Mouse (Mus musculus) midbrain, embryonic 12.5 days (tissue): Measurements from ENCODE around the gene Zfp109. TPM values are rescaled to one million over a fixed set of nuclear protein-coding genes. Genes with fewer than 3 reads are reported as not detected.

Experiments
- ATAC-seq: fragments of 200-750 bp; cut with Nextera tagmentation; 2 replicates; pipeline ENCODE4 v1.8.0; 2017; ENCODE audit warnings: low read depth, moderate TSS enrichment, moderate library complexity; ENCODE audit not compliant: low FRiP score
- H3K27ac ChIP-seq: fragments of 300-500 bp; sonication (generic); replicated peaks from 2 replicates; pipeline ENCODE4 v1.5.1; 2016; ENCODE audit warnings: mild to moderate bottlenecking
- H3K27me3 ChIP-seq: fragments of 300-500 bp; sonication (generic); 2 replicates; pipeline ENCODE4 v1.6.1; 2016; ENCODE audit warnings: mild to moderate bottlenecking
- H3K36me3 ChIP-seq: fragments of 300-500 bp; sonication (generic); 2 replicates; pipeline ENCODE4 v1.6.1; 2016
- H3K4me1 ChIP-seq: fragments of 300-500 bp; sonication (generic); 2 replicates; pipeline ENCODE4 v1.6.1; 2016
- H3K4me2 ChIP-seq: fragments of 300-500 bp; sonication (generic); replicated peaks from 2 replicates; pipeline ENCODE4 v1.6.1; 2016; ENCODE audit warnings: mild to moderate bottlenecking, moderate library complexity
- H3K4me3 ChIP-seq: fragments of 300-500 bp; sonication (generic); 2 replicates; pipeline ENCODE4 v1.5.1; 2016; ENCODE audit warnings: mild to moderate bottlenecking
- H3K9ac ChIP-seq: fragments of 300-500 bp; sonication (generic); replicated peaks from 2 replicates; pipeline ENCODE4 v1.6.1; 2016; ENCODE audit warnings: mild to moderate bottlenecking, moderate library complexity
- H3K9me3 ChIP-seq: fragments of 300-500 bp; sonication (generic); 2 replicates; pipeline ENCODE4 v1.6.1; 2016; ENCODE audit warnings: mild to moderate bottlenecking
- WGBS: fragments of 180-500 bp; shearing (Covaris S2); methylation state at CpG from one replicate; pipeline ENCODE4 v1.1.7; 2016; 5-methylcytosine and 5-hydroxymethylcytosine counted together
- polyA plus RNA-seq: library from polyadenylated mRNA; unstranded; fragments of >200 nt; fragmentation: Nextera tagmentation; extraction: Ambion mirVana; gene quantifications from 2 replicates; pipeline ENCODE4 v1.2.1, GENCODE M21; 2016

Gene Zfp109
- polyA plus RNA-seq, 1 experiment from 2014 or later, result 5.2 TPM

- Histone ChIP-seq H3K27ac (no peak overlapping the region), H3K4me2 (no peak overlapping the region), H3K9me3 (no peaks in the 10 kb centered on the region), H3K4me1 (peaks cover 8% of the 10 kb centered on the region), H3K36me3 (peaks cover 1% of the 10 kb centered on the region), H3K4me3 (no peak overlapping the region), H3K9ac (no peak overlapping the region), H3K27me3 (no peaks in the 10 kb centered on the region)
- no peak for ATAC-seq
- 68% methylated on average over 24 of the region's 24 CpGs for WGBS
These were observed 31.1 kb upstream of the Zfp109 start for GRCm38 (mm10) chr7:24268176-24269155.

DNA sequence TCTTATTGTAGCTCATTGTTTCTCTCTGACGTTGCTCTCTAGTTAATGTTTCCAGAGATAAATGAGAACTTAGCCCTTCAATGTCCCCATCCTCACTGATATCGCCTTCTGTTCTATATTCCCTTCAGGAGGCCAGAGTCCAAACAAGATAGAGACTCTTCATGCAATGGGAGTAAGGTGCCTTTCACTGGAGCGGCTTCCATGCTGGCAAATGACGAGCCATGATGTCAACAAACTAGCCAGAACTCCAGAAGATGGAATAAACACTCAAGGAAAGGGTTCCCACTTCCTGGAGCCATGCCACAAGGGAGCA lies 22.6 kb upstream of the Zfp109 start:
- no peaks in the 10 kb centered on the region for H3K9me3 ChIP-seq
- 88% methylated on average over 4 of the region's 4 CpGs for WGBS
- H3K27me3 ChIP-seq, result no peaks in the 10 kb centered on the region
- no peak overlapping the region for H3K9ac ChIP-seq
- H3K36me3 ChIP-seq, result peaks cover 21% of the 10 kb centered on the region
- H3K4me3 ChIP-seq, result no peak overlapping the region
- no peak overlapping the region for H3K27ac ChIP-seq
- H3K4me1 ChIP-seq, result 0 out of 2 replicates have a peak, but pooled peaks cover 3% of the 10 kb centered on the region
- ATAC-seq, result no peak
- H3K4me2 ChIP-seq, result no peak overlapping the region

- no peaks in the 10 kb centered on the region for H3K27me3 ChIP-seq
- H3K9me3 ChIP-seq, result no peaks in the 10 kb centered on the region
- ATAC-seq, result no peak
- H3K9ac ChIP-seq, result no peak overlapping the region
- 91% methylated on average over 13 of the region's 13 CpGs for WGBS
- peaks cover 21% of the 10 kb centered on the region for H3K36me3 ChIP-seq
- H3K4me1 ChIP-seq, result peaks cover 5% of the 10 kb centered on the region; the same call in 1 of the 2 replicates
- H3K4me3 ChIP-seq, result no peak overlapping the region
- no peak overlapping the region for H3K4me2 ChIP-seq
- no peak overlapping the region for H3K27ac ChIP-seq
These were observed 22.1 kb upstream of the Zfp109 start for GRCm38 (mm10) chr7:24259306-24259999.

- 21% methylated on average over 21 of the region's 21 CpGs for WGBS
- Histone ChIP-seq H3K9me3 (no peaks in the 10 kb centered on the region), H3K4me1 (peaks cover 5% of the 10 kb centered on the region; the same call in 1 of the 2 replicates), H3K27ac (peak within 1 kb of the TSS; percentile 65), H3K4me3 (peak within 1 kb of the TSS; percentile 51), H3K36me3 (no peaks in the 10 kb centered on the region; the same call in 1 of the 2 replicates), H3K27me3 (0 out of 2 replicates have a peak, but pooled peaks cover 2% of the 10 kb centered on the region), H3K9ac (peak within 1 kb of the TSS; percentile 58), H3K4me2 (peak within 1 kb of the TSS; percentile 60)
- ATAC-seq, result peak; percentile 91
These were observed 17.5 kb upstream of the Zfp109 start, which contains the start of gene Zfp108 for GRCm38 (mm10) chr7:24254633-24255474. Zfp108 (plus strand) TSS chr7:24254794.

- peak overlapping the region; percentile 51 for H3K4me3 ChIP-seq
- H3K9ac ChIP-seq, result no peak overlapping the region
- 0 out of 2 replicates have a peak, but pooled peaks cover 2% of the 10 kb centered on the region for H3K27me3 ChIP-seq
- no peaks in the 10 kb centered on the region for H3K9me3 ChIP-seq
- peak; percentile 67 for ATAC-seq
- H3K4me2 ChIP-seq, result peak overlapping the region; percentile 60
- H3K4me1 ChIP-seq, result peaks cover 5% of the 10 kb centered on the region; the same call in 1 of the 2 replicates
- H3K27ac ChIP-seq, result no peak overlapping the region
- 63% methylated on average over 9 of the region's 9 CpGs for WGBS
- H3K36me3 ChIP-seq, result no peaks in the 10 kb centered on the region
These were observed 16.6 kb upstream of the Zfp109 start for GRCm38 (mm10) chr7:24253779-24254615.

- no peaks in the 10 kb centered on the region for H3K9me3 ChIP-seq
- ATAC-seq, result no peak
- H3K36me3 ChIP-seq, result peaks cover under 1% of the 10 kb centered on the region; the same call in 1 of the 2 replicates
- H3K27ac ChIP-seq, result no peak within 1 kb of the TSS
- no peak within 1 kb of the TSS for H3K4me3 ChIP-seq
- peaks cover 6% of the 10 kb centered on the region for H3K4me1 ChIP-seq
- 81% methylated on average over 5 of the region's 5 CpGs for WGBS
- H3K27me3 ChIP-seq, result no peaks in the 10 kb centered on the region
- no peak within 1 kb of the TSS for H3K9ac ChIP-seq
- no peak within 1 kb of the TSS for H3K4me2 ChIP-seq
These were observed 26.0 kb downstream of the Zfp109 start, which contains the start of gene Zfp111 for GRCm38 (mm10) chr7:24211343-24211742. Zfp111 (minus strand) TSS chr7:24211443.

- H3K27me3 ChIP-seq, result no peaks in the 10 kb centered on the region
- no peak overlapping the region for H3K9ac ChIP-seq
- ATAC-seq, result no peak
- no peaks in the 10 kb centered on the region for H3K9me3 ChIP-seq
- no peak overlapping the region for H3K27ac ChIP-seq
- no peak overlapping the region for H3K4me2 ChIP-seq
- WGBS, result 94% methylated on average over 2 of the region's 2 CpGs
- H3K4me3 ChIP-seq, result no peak overlapping the region
- H3K36me3 ChIP-seq, result peaks cover 9% of the 10 kb centered on the region
- H3K4me1 ChIP-seq, result peaks cover 6% of the 10 kb centered on the region
These were observed 27.1 kb downstream of the Zfp109 start for GRCm38 (mm10) chr7:24210296-24210695.

DNA sequence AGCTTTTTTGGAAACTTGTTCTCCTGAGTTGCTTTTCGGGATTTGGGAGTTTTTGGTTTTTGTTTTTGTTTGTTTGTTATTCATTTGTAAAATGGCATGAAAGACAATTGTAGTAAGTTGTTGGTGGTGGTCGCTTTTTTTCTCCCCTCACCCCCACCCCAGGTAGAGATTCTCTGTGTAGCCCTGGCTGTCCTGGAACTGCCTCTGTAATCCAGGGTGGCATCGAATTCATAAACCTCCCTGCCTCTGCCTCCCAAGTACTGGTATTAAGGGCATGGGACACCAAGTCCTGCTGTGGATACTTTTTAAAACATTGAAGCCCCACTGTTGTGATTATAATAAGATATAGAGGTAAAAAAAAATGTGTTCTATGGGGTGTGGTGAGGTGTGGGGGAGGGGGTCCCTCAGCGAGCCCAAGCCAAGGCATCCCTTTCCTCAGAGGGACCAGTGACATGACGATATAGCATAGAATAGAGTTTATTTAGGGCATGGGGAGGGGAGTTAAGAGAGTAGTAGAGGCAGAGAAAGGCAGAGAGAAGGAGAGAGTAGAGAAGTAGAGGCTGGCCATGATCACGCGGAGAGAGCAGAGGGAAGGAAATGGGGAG lies 29.0 kb downstream of the Zfp109 start:
- Histone ChIP-seq H3K9ac (no peak overlapping the region), H3K4me3 (peak overlapping the region; percentile 66)
- 63% methylated on average over 7 of the region's 7 CpGs for WGBS

GRCm38 (mm10) chr7:24207488-24208261 lies 29.7 kb downstream of the Zfp109 start:
- Histone ChIP-seq H3K4me2 (peak overlapping the region; percentile 69), H3K9me3 (no peaks in the 10 kb centered on the region)

More for the DNA sequence above, 29.0 kb downstream of the Zfp109 start:
- peak overlapping the region; percentile 69 for H3K4me2 ChIP-seq
- peaks cover 25% of the 10 kb centered on the region for H3K36me3 ChIP-seq
- no peaks in the 10 kb centered on the region for H3K27me3 ChIP-seq
- no peaks in the 10 kb centered on the region for H3K9me3 ChIP-seq
- peak; percentile 63 for ATAC-seq
- H3K4me1 ChIP-seq, result peaks cover 6% of the 10 kb centered on the region
- H3K27ac ChIP-seq, result no peak overlapping the region

GRCm38 (mm10) chr7:24196961-24197360 lies 40.4 kb downstream of the Zfp109 start:
- H3K4me3 ChIP-seq, result no peak overlapping the region
- no peak overlapping the region for H3K4me2 ChIP-seq
- ATAC-seq, result no peak
- H3K36me3 ChIP-seq, result peaks cover 73% of the 10 kb centered on the region
- peaks cover 4% of the 10 kb centered on the region; the same call in 1 of the 2 replicates for H3K9me3 ChIP-seq
- no peak overlapping the region for H3K27ac ChIP-seq
- H3K4me1 ChIP-seq, result no peaks in the 10 kb centered on the region
- no peak overlapping the region for H3K9ac ChIP-seq
- H3K27me3 ChIP-seq, result no peaks in the 10 kb centered on the region
- 95% methylated on average over 4 of the region's 4 CpGs for WGBS

More at GRCm38 (mm10) chr7:24207488-24208261, 29.7 kb downstream of the Zfp109 start:
- no peaks in the 10 kb centered on the region for H3K27me3 ChIP-seq
- H3K36me3 ChIP-seq, result peaks cover 30% of the 10 kb centered on the region
- peak overlapping the region; percentile 79 for H3K9ac ChIP-seq
- ATAC-seq, result peak; percentile 93
- peaks cover 6% of the 10 kb centered on the region for H3K4me1 ChIP-seq
- H3K27ac ChIP-seq, result peak overlapping the region; percentile 60; the same call in 1 of the 2 replicates
- WGBS, result 15% methylated on average over 24 of the region's 24 CpGs
- H3K4me3 ChIP-seq, result peak overlapping the region; percentile 66
